Mouse (Mus musculus): Measurements from ENCODE around the gene Ppp2r3a. TPM values are rescaled to one million over a fixed set of nuclear protein-coding genes. Genes with fewer than 3 reads are reported as not detected.

Ppp2r3a gene
- polyA plus RNA-seq, 1 experiment from 2014 or later: 71.3 TPM

- Histone ChIP-seq H3K4me3 (ENCODE audit: low read depth, low read length) (no peak overlapping the region), H3K27ac (ENCODE audit: low read depth, low read length) (no peak overlapping the region), H3K36me3 (ENCODE audit: control insufficient read depth, insufficient read depth, low read length) (peaks cover 12% of the 10 kb centered on the region), H3K4me1 (ENCODE audit: control insufficient read depth, insufficient read depth, low read length) (peaks cover 9% of the 10 kb centered on the region), H3K4me2 (no peak overlapping the region), H3K27me3 (ENCODE audit: control insufficient read depth, insufficient read depth, low read length) (no peaks in the 10 kb centered on the region), H3K9ac (ENCODE audit: low read depth, low read length) (no peak overlapping the region), H3K9me3 (replicated peaks; ENCODE audit: control insufficient read depth, low read length) (no peaks in the 10 kb centered on the region)
- ATAC-seq (replicated peaks; ENCODE audit: insufficient number of reproducible peaks, low FRiP score, low TSS enrichment): no peak
- 78% methylated on average over 11 of the region's 11 CpGs for WGBS (ENCODE audit: insufficient replicate concordance)
Observed at GRCm38 (mm10) chr9:101104931-101105330, 146.7 kb downstream of the Ppp2r3a start.

- Histone ChIP-seq H3K9me3 (replicated peaks; ENCODE audit: control insufficient read depth, low read length) (no peaks in the 10 kb centered on the region; the same call in 1 of the 2 replicates), H3K4me1 (ENCODE audit: control insufficient read depth, insufficient read depth, low read length) (0 out of 2 replicates have a peak, but pooled peaks cover 3% of the 10 kb centered on the region), H3K36me3 (ENCODE audit: control insufficient read depth, insufficient read depth, low read length) (peaks cover 12% of the 10 kb centered on the region), H3K9ac (ENCODE audit: low read depth, low read length) (no peak overlapping the region), H3K4me2 (no peak overlapping the region), H3K4me3 (ENCODE audit: low read depth, low read length) (no peak overlapping the region), H3K27ac (ENCODE audit: low read depth, low read length) (no peak overlapping the region), H3K27me3 (ENCODE audit: control insufficient read depth, insufficient read depth, low read length) (no peaks in the 10 kb centered on the region)
- WGBS (ENCODE audit: insufficient replicate concordance): 87% methylated on average over 3 of the region's 3 CpGs
- ATAC-seq (replicated peaks; ENCODE audit: insufficient number of reproducible peaks, low FRiP score, low TSS enrichment): no peak
Observed at GRCm38 (mm10) chr9:101102288-101102687, 149.3 kb downstream of the Ppp2r3a start.

- WGBS (ENCODE audit: insufficient replicate concordance): 89% methylated on average over 8 of the region's 8 CpGs
- 0 out of 2 replicates have a peak, but pooled peaks cover 3% of the 10 kb centered on the region for H3K4me1 ChIP-seq (ENCODE audit: control insufficient read depth, insufficient read depth, low read length)
- H3K27me3 ChIP-seq (ENCODE audit: control insufficient read depth, insufficient read depth, low read length): no peaks in the 10 kb centered on the region
- no peaks in the 10 kb centered on the region; the same call in 1 of the 2 replicates for H3K9me3 ChIP-seq (replicated peaks; ENCODE audit: control insufficient read depth, low read length)
- H3K4me3 ChIP-seq (ENCODE audit: low read depth, low read length): no peak overlapping the region
- H3K36me3 ChIP-seq (ENCODE audit: control insufficient read depth, insufficient read depth, low read length): peaks cover 9% of the 10 kb centered on the region
- no peak overlapping the region for H3K27ac ChIP-seq (ENCODE audit: low read depth, low read length)
- no peak for ATAC-seq (replicated peaks; ENCODE audit: insufficient number of reproducible peaks, low FRiP score, low TSS enrichment)
- no peak overlapping the region for H3K9ac ChIP-seq (ENCODE audit: low read depth, low read length)
- no peak overlapping the region for H3K4me2 ChIP-seq
Observed at GRCm38 (mm10) chr9:101101547-101101946, 150.0 kb downstream of the Ppp2r3a start.

GRCm38 (mm10) chr9:101100163-101100562 lies 151.4 kb downstream of the Ppp2r3a start:
- H3K4me1 ChIP-seq (ENCODE audit: control insufficient read depth, insufficient read depth, low read length): 0 out of 2 replicates have a peak, but pooled peaks cover 3% of the 10 kb centered on the region
- H3K9me3 ChIP-seq (replicated peaks; ENCODE audit: control insufficient read depth, low read length): no peaks in the 10 kb centered on the region; the same call in 1 of the 2 replicates
- no peak overlapping the region for H3K4me3 ChIP-seq (ENCODE audit: low read depth, low read length)
- no peak overlapping the region for H3K27ac ChIP-seq (ENCODE audit: low read depth, low read length)
- no peaks in the 10 kb centered on the region for H3K27me3 ChIP-seq (ENCODE audit: control insufficient read depth, insufficient read depth, low read length)
- peaks cover 9% of the 10 kb centered on the region for H3K36me3 ChIP-seq (ENCODE audit: control insufficient read depth, insufficient read depth, low read length)
- H3K4me2 ChIP-seq: no peak overlapping the region
- no peak overlapping the region for H3K9ac ChIP-seq (ENCODE audit: low read depth, low read length)
- ATAC-seq (replicated peaks; ENCODE audit: insufficient number of reproducible peaks, low FRiP score, low TSS enrichment): no peak
- WGBS (ENCODE audit: insufficient replicate concordance): 73% methylated on average over 3 of the region's 3 CpGs

- Histone ChIP-seq H3K4me3 (ENCODE audit: low read depth, low read length) (no peak overlapping the region), H3K9me3 (replicated peaks; ENCODE audit: control insufficient read depth, low read length) (no peaks in the 10 kb centered on the region; the same call in 1 of the 2 replicates), H3K4me2 (no peak overlapping the region), H3K27me3 (ENCODE audit: control insufficient read depth, insufficient read depth, low read length) (no peaks in the 10 kb centered on the region), H3K27ac (ENCODE audit: low read depth, low read length) (no peak overlapping the region), H3K4me1 (ENCODE audit: control insufficient read depth, insufficient read depth, low read length) (0 out of 2 replicates have a peak, but pooled peaks cover 3% of the 10 kb centered on the region), H3K9ac (ENCODE audit: low read depth, low read length) (no peak overlapping the region), H3K36me3 (ENCODE audit: control insufficient read depth, insufficient read depth, low read length) (peaks cover 9% of the 10 kb centered on the region)
- ATAC-seq (replicated peaks; ENCODE audit: insufficient number of reproducible peaks, low FRiP score, low TSS enrichment): no peak
- 78% methylated on average over 6 of the region's 6 CpGs for WGBS (ENCODE audit: insufficient replicate concordance)
Observed at GRCm38 (mm10) chr9:101099445-101099844, 152.2 kb downstream of the Ppp2r3a start.

GRCm38 (mm10) chr9:101097542-101097941 lies 154.1 kb downstream of the Ppp2r3a start:
- H3K9me3 ChIP-seq (replicated peaks; ENCODE audit: control insufficient read depth, low read length): no peaks in the 10 kb centered on the region; the same call in 1 of the 2 replicates
- H3K27me3 ChIP-seq (ENCODE audit: control insufficient read depth, insufficient read depth, low read length): no peaks in the 10 kb centered on the region
- H3K4me1 ChIP-seq (ENCODE audit: control insufficient read depth, insufficient read depth, low read length): 0 out of 2 replicates have a peak, but pooled peaks cover 3% of the 10 kb centered on the region
- no peak overlapping the region for H3K9ac ChIP-seq (ENCODE audit: low read depth, low read length)
- ATAC-seq (replicated peaks; ENCODE audit: insufficient number of reproducible peaks, low FRiP score, low TSS enrichment): no peak
- H3K4me3 ChIP-seq (ENCODE audit: low read depth, low read length): no peak overlapping the region
- peaks cover 9% of the 10 kb centered on the region for H3K36me3 ChIP-seq (ENCODE audit: control insufficient read depth, insufficient read depth, low read length)
- no peak overlapping the region for H3K4me2 ChIP-seq
- no peak overlapping the region for H3K27ac ChIP-seq (ENCODE audit: low read depth, low read length)
- WGBS (ENCODE audit: insufficient replicate concordance): 74% methylated on average over 1 of the region's 1 CpGs

- Histone ChIP-seq H3K4me3 (ENCODE audit: low read depth, low read length) (no peak overlapping the region), H3K9ac (ENCODE audit: low read depth, low read length) (no peak overlapping the region), H3K4me2 (no peak overlapping the region), H3K4me1 (ENCODE audit: control insufficient read depth, insufficient read depth, low read length) (0 out of 2 replicates have a peak, but pooled peaks cover 3% of the 10 kb centered on the region), H3K27me3 (ENCODE audit: control insufficient read depth, insufficient read depth, low read length) (no peaks in the 10 kb centered on the region), H3K36me3 (ENCODE audit: control insufficient read depth, insufficient read depth, low read length) (peaks cover 6% of the 10 kb centered on the region), H3K9me3 (replicated peaks; ENCODE audit: control insufficient read depth, low read length) (no peaks in the 10 kb centered on the region; the same call in 1 of the 2 replicates), H3K27ac (ENCODE audit: low read depth, low read length) (no peak overlapping the region)
- ATAC-seq (replicated peaks; ENCODE audit: insufficient number of reproducible peaks, low FRiP score, low TSS enrichment): no peak
- 92% methylated on average over 3 of the region's 3 CpGs for WGBS (ENCODE audit: insufficient replicate concordance)
Observed at GRCm38 (mm10) chr9:101096461-101096860, 155.1 kb downstream of the Ppp2r3a start.

- 89% methylated on average over 4 of the region's 4 CpGs for WGBS (ENCODE audit: insufficient replicate concordance)
- Histone ChIP-seq H3K9ac (ENCODE audit: low read depth, low read length) (no peak overlapping the region), H3K4me1 (ENCODE audit: control insufficient read depth, insufficient read depth, low read length) (0 out of 2 replicates have a peak, but pooled peaks cover 3% of the 10 kb centered on the region), H3K9me3 (replicated peaks; ENCODE audit: control insufficient read depth, low read length) (no peaks in the 10 kb centered on the region; the same call in 1 of the 2 replicates), H3K36me3 (ENCODE audit: control insufficient read depth, insufficient read depth, low read length) (peaks cover 6% of the 10 kb centered on the region), H3K4me3 (ENCODE audit: low read depth, low read length) (no peak overlapping the region), H3K4me2 (no peak overlapping the region), H3K27ac (ENCODE audit: low read depth, low read length) (no peak overlapping the region), H3K27me3 (ENCODE audit: control insufficient read depth, insufficient read depth, low read length) (no peaks in the 10 kb centered on the region)
- no peak for ATAC-seq (replicated peaks; ENCODE audit: insufficient number of reproducible peaks, low FRiP score, low TSS enrichment)
Observed at GRCm38 (mm10) chr9:101095425-101095824, 156.2 kb downstream of the Ppp2r3a start.

GRCm38 (mm10) chr9:101083728-101084127 lies 167.9 kb downstream of the Ppp2r3a start:
- Histone ChIP-seq H3K27ac (ENCODE audit: low read depth, low read length) (no peak overlapping the region), H3K4me3 (ENCODE audit: low read depth, low read length) (no peak overlapping the region), H3K4me2 (no peak overlapping the region), H3K9ac (ENCODE audit: low read depth, low read length) (no peak overlapping the region), H3K27me3 (ENCODE audit: control insufficient read depth, insufficient read depth, low read length) (no peaks in the 10 kb centered on the region), H3K9me3 (replicated peaks; ENCODE audit: control insufficient read depth, low read length) (no peaks in the 10 kb centered on the region), H3K36me3 (ENCODE audit: control insufficient read depth, insufficient read depth, low read length) (no peaks in the 10 kb centered on the region), H3K4me1 (ENCODE audit: control insufficient read depth, insufficient read depth, low read length) (peaks cover 5% of the 10 kb centered on the region; the same call in 1 of the 2 replicates)
- no peak for ATAC-seq (replicated peaks; ENCODE audit: insufficient number of reproducible peaks, low FRiP score, low TSS enrichment)
- WGBS (ENCODE audit: insufficient replicate concordance): 94% methylated on average over 3 of the region's 3 CpGs
